In genomic region chr5:115170150-115170549, GRCm38 (mm10) we compare ENCODE assay signal across 13 mouse cellular contexts. TPM values are rescaled to one million over a fixed set of nuclear protein-coding genes. Genes with fewer than 3 reads are reported as not detected.
"Had no signal": no experiment of that assay in that cellular context is flagged by ENCODE, and none has a peak within 500 bp of the region (broad histone marks: within the 10 kb centered on the region; RNA-seq: fewer than 3 reads in every experiment).

No protein-coding gene starts in this region.

- H3K27ac ChIP-seq: hindbrain, embryonic 15.5 days; left cerebral cortex, adult 2 months; limb, embryonic 15.5 days; liver, embryonic 12.5 days; midbrain, embryonic 10.5 days had no signal

- H3K4me2 ChIP-seq: hindbrain, embryonic 15.5 days; limb, embryonic 15.5 days; liver, embryonic 12.5 days had no signal

- H3K27me3 ChIP-seq: hindbrain, embryonic 15.5 days; limb, embryonic 15.5 days had no signal

- DNase-seq: lung, postnatal 14 days; right cerebral cortex, adult 18-20 months; right cerebral cortex, postnatal 25 days; thymus, adult 18-20 months; thymus, postnatal 14 days had no signal

- H3K9ac ChIP-seq: hindbrain, embryonic 15.5 days; limb, embryonic 15.5 days; liver, embryonic 12.5 days had no signal

- ATAC-seq: intestine, embryonic 16.5 days; liver, embryonic 12.5 days; midbrain, embryonic 16.5 days had no signal

- H3K4me3 ChIP-seq: hindbrain, embryonic 15.5 days; left cerebral cortex, adult 2 months; limb, embryonic 15.5 days; liver, embryonic 12.5 days; midbrain, embryonic 10.5 days had no signal

- H3K36me3 ChIP-seq: hindbrain, embryonic 15.5 days; limb, embryonic 15.5 days; liver, embryonic 12.5 days; midbrain, embryonic 10.5 days had no signal

- H3K9me3 ChIP-seq: hindbrain, embryonic 15.5 days; limb, embryonic 15.5 days; liver, embryonic 12.5 days; midbrain, embryonic 10.5 days had no signal

RNA-seq across cellular contexts. Expression of gene Cabp1, which starts 24.0 kb away (rescaled TPM):
- total RNA-seq: megakaryocyte, adult 5-6 weeks had no signal
